Mouse (Mus musculus) mouse trophoblast stem cell (cell line): Measurements from ENCODE around the gene Ctss.
"Not testable (repeated sequence)": the region's sequence is repeated elsewhere in the genome, so short reads cannot be mapped to it uniquely, and the experiment has no call there.

ENCODE experiments used
- in situ Hi-C, 2 experiments: fragments of 300-500 bp; cut with MseI, MboI; formaldehyde crosslinking; loops; 2 replicates in 1 of 2; 3 replicates in 1 of 2; pipeline ENCODE4 v1.15.1; 2025

Ctss gene

GRCm38 (mm10) chr3:95533364-95533763 is 6.8 kb downstream of the Ctss start:
- in situ Hi-C loops: no loop called here

- in situ Hi-C loops: no loop called here
These were observed 8.3 kb downstream of the Ctss start for GRCm38 (mm10) chr3:95534927-95535326.

GRCm38 (mm10) chr3:95538936-95539335 is 12.3 kb downstream of the Ctss start:
- in situ Hi-C loops: no loop called here

- in situ Hi-C loops: no loop called here
These were observed 13.3 kb downstream of the Ctss start for GRCm38 (mm10) chr3:95539837-95540236.

- in situ Hi-C loops: not testable (repeated sequence)
These were observed 14.6 kb downstream of the Ctss start for GRCm38 (mm10) chr3:95541186-95541585.

GRCm38 (mm10) chr3:95542171-95542570 is 15.6 kb downstream of the Ctss start:
- in situ Hi-C loops: no loop called here

GRCm38 (mm10) chr3:95542981-95543380 is 16.4 kb downstream of the Ctss start:
- in situ Hi-C loops: no loop called here

GRCm38 (mm10) chr3:95550176-95550575 is 23.6 kb downstream of the Ctss start:
- in situ Hi-C loops: no loop called here

- in situ Hi-C loops: no loop called here
These were observed 27.4 kb downstream of the Ctss start for GRCm38 (mm10) chr3:95553986-95554385.

GRCm38 (mm10) chr3:95559437-95559836 is 32.9 kb downstream of the Ctss start, which contains the start of gene Hormad1:
TSS of gene Hormad1 (plus strand) at chr3:95559677.
- in situ Hi-C loops: no loop called here

- in situ Hi-C loops: no loop called here
These were observed 34.2 kb downstream of the Ctss start for GRCm38 (mm10) chr3:95560738-95561137.

GRCm38 (mm10) chr3:95561826-95562225 is 35.2 kb downstream of the Ctss start:
- in situ Hi-C loops: no loop called here

- in situ Hi-C loops: no loop called here
These were observed 43.0 kb downstream of the Ctss start for GRCm38 (mm10) chr3:95569585-95569984.

GRCm38 (mm10) chr3:95587754-95588603 is 61.4 kb downstream of the Ctss start:
- in situ Hi-C loops: no loop called here

GRCm38 (mm10) chr3:95588604-95589086 is 62.1 kb downstream of the Ctss start, which contains the start of gene Golph3l:
TSS of gene Golph3l (plus strand) at chr3:95588934.
- in situ Hi-C loops: no loop called here

GRCm38 (mm10) chr3:95598734-95599133 is 72.1 kb downstream of the Ctss start:
- in situ Hi-C loops: no loop called here

- in situ Hi-C loops: no loop called here
These were observed 74.7 kb downstream of the Ctss start for GRCm38 (mm10) chr3:95601287-95601686.
